Mouse (Mus musculus) lung, embryonic 15.5 days (tissue): ENCODE data around the gene Prok1. TPM values are rescaled to one million over a fixed set of nuclear protein-coding genes. Genes with fewer than 3 reads are reported as not detected.

Source experiments
- ATAC-seq: fragments of 200-750 bp; cut with Nextera tagmentation; 2 replicates; pipeline ENCODE4 v1.8.0; 2017; ENCODE audit warnings: moderate number of reproducible peaks, borderline replicate concordance; ENCODE audit not compliant: low FRiP score, low TSS enrichment; ENCODE audit errors: extremely low read depth
- H3K27ac ChIP-seq: fragments of 300-500 bp; sonication (generic); 2 replicates; pipeline ENCODE4 v1.5.1; 2015; ENCODE audit warnings: moderate library complexity, mild to moderate bottlenecking, inconsistent platforms
- H3K27me3 ChIP-seq: fragments of 300-500 bp; sonication (generic); 2 replicates; pipeline ENCODE4 v1.6.1; 2015; ENCODE audit warnings: inconsistent platforms
- H3K36me3 ChIP-seq: fragments of 300-500 bp; sonication (generic); 2 replicates; pipeline ENCODE4 v1.6.1; 2015; ENCODE audit warnings: inconsistent platforms
- H3K4me1 ChIP-seq: fragments of 300-500 bp; sonication (generic); 2 replicates; pipeline ENCODE4 v1.6.1; 2015; ENCODE audit warnings: inconsistent platforms
- H3K4me2 ChIP-seq: fragments of 300-500 bp; sonication (generic); 2 replicates; pipeline ENCODE4 v1.6.1; 2015; ENCODE audit warnings: inconsistent platforms, mild to moderate bottlenecking, moderate library complexity
- H3K4me3 ChIP-seq: fragments of 300-500 bp; sonication (generic); 2 replicates; pipeline ENCODE4 v1.5.1; 2015; ENCODE audit warnings: mild to moderate bottlenecking, inconsistent platforms
- H3K9ac ChIP-seq: fragments of 300-500 bp; sonication (generic); 2 replicates; pipeline ENCODE4 v1.6.1; 2015; ENCODE audit warnings: inconsistent platforms
- H3K9me3 ChIP-seq: fragments of 300-500 bp; sonication (generic); 2 replicates; pipeline ENCODE4 v1.6.1; 2016; ENCODE audit warnings: inconsistent platforms
- WGBS: fragments of 180-500 bp; shearing (Covaris S2); methylation state at CpG from one replicate; pipeline ENCODE4 v1.1.7; 2015; 5-methylcytosine and 5-hydroxymethylcytosine counted together
- polyA plus RNA-seq: library from polyadenylated mRNA; unstranded; fragments of >200 nt; fragmentation: Nextera tagmentation; extraction: Ambion mirVana; gene quantifications from 2 replicates; pipeline ENCODE4 v1.2.1, GENCODE M21; 2015

The Prok1 gene
- not detected in 2 replicates for polyA plus RNA-seq

GRCm38 (mm10) chr3:107239607-107240006 is at the start of gene Prok1:
TSS of gene Prok1 (minus strand) at chr3:107239707.
- no peak for ATAC-seq
- Histone ChIP-seq H3K27me3 (0 out of 2 replicates have a peak, but pooled peaks cover 10% of the 10 kb centered on the region), H3K36me3 (no peaks in the 10 kb centered on the region), H3K9me3 (no peaks in the 10 kb centered on the region), H3K4me3 (no peak within 1 kb of the TSS), H3K4me2 (no peak within 1 kb of the TSS), H3K4me1 (0 out of 2 replicates have a peak, but pooled peaks cover 2% of the 10 kb centered on the region), H3K9ac (no peak within 1 kb of the TSS), H3K27ac (no peak within 1 kb of the TSS)
- 89% methylated on average over 9 of the region's 9 CpGs for WGBS

GRCm38 (mm10) chr3:107287346-107287745 is 47.8 kb upstream of the Prok1 start:
- Histone ChIP-seq H3K27me3 (no peaks in the 10 kb centered on the region), H3K4me2 (no peak overlapping the region), H3K27ac (no peak overlapping the region), H3K9ac (no peak overlapping the region), H3K4me3 (no peak overlapping the region), H3K9me3 (no peaks in the 10 kb centered on the region), H3K36me3 (peaks cover 13% of the 10 kb centered on the region), H3K4me1 (peaks cover 7% of the 10 kb centered on the region)
- no peak for ATAC-seq

- Histone ChIP-seq H3K4me2 (no peak overlapping the region), H3K27ac (no peak overlapping the region), H3K9ac (no peak overlapping the region), H3K4me3 (no peak overlapping the region), H3K4me1 (peaks cover 6% of the 10 kb centered on the region), H3K9me3 (no peaks in the 10 kb centered on the region), H3K27me3 (no peaks in the 10 kb centered on the region), H3K36me3 (peaks cover 15% of the 10 kb centered on the region)
- ATAC-seq = no peak
- 87% methylated on average over 2 of the region's 2 CpGs for WGBS
Observed at GRCm38 (mm10) chr3:107286123-107286522, 46.6 kb upstream of the Prok1 start.

GRCm38 (mm10) chr3:107278479-107279269 is 39.2 kb upstream of the Prok1 start, which contains the start of gene Lamtor5:
TSS of gene Lamtor5 (plus strand) at chr3:107278858.
- Histone ChIP-seq H3K27ac (no peak within 1 kb of the TSS), H3K4me1 (peaks cover 14% of the 10 kb centered on the region), H3K9ac (peak within 1 kb of the TSS; percentile 68), H3K27me3 (no peaks in the 10 kb centered on the region), H3K4me3 (peak within 1 kb of the TSS; percentile 79), H3K4me2 (peak within 1 kb of the TSS; percentile 62), H3K36me3 (peaks cover 9% of the 10 kb centered on the region), H3K9me3 (no peaks in the 10 kb centered on the region)
- ATAC-seq = peak; percentile 91; the same call in 1 of the 2 replicates
- 2% methylated on average over 43 of the region's 43 CpGs for WGBS

GRCm38 (mm10) chr3:107276626-107277025 is 37.1 kb upstream of the Prok1 start:
- Histone ChIP-seq H3K4me3 (no peak overlapping the region), H3K9me3 (no peaks in the 10 kb centered on the region), H3K27ac (no peak overlapping the region), H3K4me1 (peaks cover 14% of the 10 kb centered on the region), H3K9ac (no peak overlapping the region), H3K4me2 (no peak overlapping the region), H3K27me3 (no peaks in the 10 kb centered on the region), H3K36me3 (no peaks in the 10 kb centered on the region)
- ATAC-seq = no peak
- 79% methylated on average over 3 of the region's 3 CpGs for WGBS

DNA sequence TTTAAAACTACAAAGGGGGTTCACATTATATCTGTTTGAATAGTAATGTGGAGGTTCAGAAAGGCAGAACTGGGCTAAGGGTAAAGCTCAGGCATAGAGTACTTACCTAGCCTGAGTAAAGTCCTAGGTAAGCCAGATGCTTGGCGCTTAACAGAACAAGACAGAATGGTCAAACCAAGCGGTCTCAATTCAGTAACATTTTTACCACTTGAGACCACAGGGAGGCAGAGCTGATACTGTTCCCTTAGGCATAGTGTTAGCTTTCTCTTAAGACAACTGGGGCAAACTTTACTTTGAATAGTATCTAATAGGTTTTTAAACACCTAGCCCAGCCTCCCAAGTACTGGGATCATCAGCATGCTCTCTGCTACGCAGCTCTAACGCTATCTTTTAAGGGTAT is 36.5 kb upstream of the Prok1 start:
- Histone ChIP-seq H3K9ac (no peak overlapping the region), H3K36me3 (no peaks in the 10 kb centered on the region), H3K9me3 (no peaks in the 10 kb centered on the region), H3K4me2 (no peak overlapping the region), H3K27ac (no peak overlapping the region), H3K27me3 (no peaks in the 10 kb centered on the region), H3K4me1 (peaks cover 14% of the 10 kb centered on the region), H3K4me3 (no peak overlapping the region)
- WGBS = 58% methylated on average over 4 of the region's 4 CpGs
- no peak for ATAC-seq

GRCm38 (mm10) chr3:107275351-107275750 is 35.8 kb upstream of the Prok1 start:
- no peak for ATAC-seq
- Histone ChIP-seq H3K4me3 (no peak overlapping the region), H3K27ac (no peak overlapping the region), H3K27me3 (no peaks in the 10 kb centered on the region), H3K4me2 (no peak overlapping the region), H3K9ac (no peak overlapping the region), H3K36me3 (no peaks in the 10 kb centered on the region), H3K9me3 (no peaks in the 10 kb centered on the region), H3K4me1 (peaks cover 14% of the 10 kb centered on the region)
- WGBS = 41% methylated on average over 5 of the region's 5 CpGs

DNA sequence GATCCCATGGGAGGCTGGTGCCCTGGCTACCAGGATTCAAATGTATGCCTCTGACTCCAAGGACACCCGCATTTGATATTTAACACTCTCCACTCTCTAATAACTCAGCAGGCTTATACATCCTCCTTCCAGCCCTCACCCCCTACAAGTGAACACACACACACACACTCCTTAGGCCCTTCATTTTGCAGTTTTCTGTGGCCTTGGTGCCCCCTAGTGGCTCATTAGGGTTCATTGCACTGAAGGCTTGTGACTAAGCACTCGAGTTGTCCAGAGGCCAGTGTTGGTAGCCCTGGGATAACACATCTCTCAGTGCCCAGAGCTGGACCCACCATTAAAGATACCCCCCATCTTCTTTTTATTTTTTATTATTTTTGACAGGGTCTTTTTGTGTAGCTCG is 34.3 kb upstream of the Prok1 start:
- H3K36me3 ChIP-seq = no peaks in the 10 kb centered on the region
- H3K9me3 ChIP-seq = no peaks in the 10 kb centered on the region
- H3K4me2 ChIP-seq = no peak overlapping the region
- no peak overlapping the region for H3K9ac ChIP-seq
- 9% methylated on average over 3 of the region's 3 CpGs for WGBS
- peak; percentile 46; the same call in 1 of the 2 replicates for ATAC-seq
- H3K27ac ChIP-seq = no peak overlapping the region
- no peak overlapping the region for H3K4me3 ChIP-seq
- no peaks in the 10 kb centered on the region for H3K27me3 ChIP-seq
- peaks cover 4% of the 10 kb centered on the region for H3K4me1 ChIP-seq

GRCm38 (mm10) chr3:107272433-107272832 is 32.9 kb upstream of the Prok1 start:
- Histone ChIP-seq H3K9me3 (no peaks in the 10 kb centered on the region), H3K4me3 (no peak overlapping the region), H3K4me2 (no peak overlapping the region), H3K9ac (no peak overlapping the region), H3K36me3 (no peaks in the 10 kb centered on the region), H3K4me1 (no peaks in the 10 kb centered on the region), H3K27me3 (no peaks in the 10 kb centered on the region), H3K27ac (no peak overlapping the region)
- 87% methylated on average over 3 of the region's 3 CpGs for WGBS
- no peak for ATAC-seq

DNA sequence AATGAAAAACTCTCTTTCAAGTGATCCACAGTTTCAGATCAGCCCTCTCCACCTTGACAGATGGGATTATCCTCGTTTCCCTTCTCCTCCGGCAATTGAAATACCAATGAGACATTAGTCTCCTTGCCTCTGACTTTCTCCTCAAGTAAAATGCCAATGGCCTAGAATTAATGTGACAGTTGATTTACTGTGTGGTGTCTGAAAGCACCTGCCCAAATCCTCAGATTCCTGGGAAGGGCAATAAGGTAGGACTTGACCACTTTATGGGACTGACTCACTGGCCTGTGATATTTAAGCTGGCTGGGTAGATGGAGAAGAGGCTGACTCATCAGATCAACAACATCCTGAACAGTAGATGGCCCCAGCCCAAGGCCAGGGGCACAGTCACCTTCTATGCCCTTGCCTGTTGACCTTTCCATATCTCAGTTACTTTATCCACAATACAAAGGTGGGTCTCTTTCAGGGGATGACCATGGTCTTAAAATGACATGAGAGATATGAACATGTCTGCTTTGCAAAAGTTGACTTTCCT is 27.4 kb upstream of the Prok1 start:
- no peak overlapping the region for H3K27ac ChIP-seq
- 56% methylated on average over 2 of the region's 2 CpGs for WGBS
- H3K4me3 ChIP-seq = no peak overlapping the region
- no peak overlapping the region for H3K9ac ChIP-seq
- no peaks in the 10 kb centered on the region for H3K36me3 ChIP-seq
- H3K9me3 ChIP-seq = no peaks in the 10 kb centered on the region
- H3K27me3 ChIP-seq = no peaks in the 10 kb centered on the region
- no peaks in the 10 kb centered on the region for H3K4me1 ChIP-seq
- no peak overlapping the region for H3K4me2 ChIP-seq
- ATAC-seq = no peak

GRCm38 (mm10) chr3:107261851-107262165 is 22.3 kb upstream of the Prok1 start:
- H3K4me3 ChIP-seq = no peak overlapping the region
- H3K36me3 ChIP-seq = no peaks in the 10 kb centered on the region
- H3K9ac ChIP-seq = no peak overlapping the region
- no peak for ATAC-seq
- no peak overlapping the region for H3K27ac ChIP-seq
- H3K4me1 ChIP-seq = no peaks in the 10 kb centered on the region
- no peaks in the 10 kb centered on the region for H3K9me3 ChIP-seq
- WGBS = 45% methylated on average over 7 of the region's 7 CpGs
- no peaks in the 10 kb centered on the region for H3K27me3 ChIP-seq
- H3K4me2 ChIP-seq = no peak overlapping the region

DNA sequence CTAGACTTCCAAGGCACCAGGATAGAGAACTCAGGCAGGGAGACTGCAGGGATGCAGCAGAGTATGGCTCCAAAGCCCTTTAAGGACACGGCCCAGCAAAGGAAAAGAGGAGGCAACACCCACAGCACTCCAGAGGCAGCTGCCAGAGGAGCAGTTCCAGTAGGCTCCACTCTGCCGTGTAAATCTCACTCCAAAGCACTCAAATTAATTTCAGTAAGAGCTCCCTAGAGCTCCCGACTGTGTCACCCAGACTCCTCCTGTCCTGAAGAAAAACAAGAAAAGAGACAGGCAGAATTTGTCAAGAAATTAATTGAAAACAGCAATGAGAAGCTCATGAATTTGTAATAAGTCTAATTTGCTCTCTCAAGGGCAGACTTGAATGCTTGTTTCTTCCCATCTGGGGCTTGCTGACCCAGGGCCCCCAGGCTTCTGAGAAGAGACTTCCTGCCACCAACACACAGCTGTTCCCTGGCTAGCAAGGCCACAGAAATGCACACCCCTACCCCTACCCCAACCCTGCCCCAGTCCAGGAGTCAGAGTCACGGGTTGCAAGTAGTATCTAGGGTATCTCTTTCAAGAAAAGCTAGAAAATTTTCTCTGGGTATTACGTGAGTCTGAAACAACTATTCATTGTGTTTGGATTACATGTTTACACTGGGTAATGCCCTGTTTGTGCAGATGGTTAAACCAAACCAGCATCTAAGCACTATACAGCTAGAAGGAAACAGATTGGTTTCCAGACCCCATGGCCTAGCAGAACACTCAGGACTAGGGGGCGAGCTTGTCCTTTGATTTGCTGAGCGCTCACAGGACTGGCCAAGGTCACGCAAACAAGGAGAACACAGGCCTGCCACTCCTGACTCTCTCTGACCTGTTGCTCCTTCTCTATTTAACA is 21.7 kb upstream of the Prok1 start:
- whole genome bisulfite sequencing = 46% methylated on average over 8 of the region's 8 CpGs
- Histone ChIP-seq H3K9me3 (no peaks in the 10 kb centered on the region), H3K27me3 (no peaks in the 10 kb centered on the region), H3K4me1 (no peaks in the 10 kb centered on the region), H3K4me3 (no peak overlapping the region), H3K36me3 (no peaks in the 10 kb centered on the region), H3K4me2 (no peak overlapping the region), H3K9ac (no peak overlapping the region), H3K27ac (no peak overlapping the region)
- ATAC-seq = no peak
